Mouse (Mus musculus) subcutaneous adipose tissue, adult 2 months (tissue): ENCODE measurements around the gene Mak. TPM values are rescaled to one million over a fixed set of nuclear protein-coding genes. Genes with fewer than 3 reads are reported as not detected.

ENCODE experiments used
- polyA plus RNA-seq: library from polyadenylated mRNA; depleted of rRNA; stranded (reverse); fragments of >200 nt; gene quantifications from 2 replicates; pipeline ENCODE4 v1.2.3, GENCODE M21; 2012; ENCODE audit warnings: low replicate concordance; rRNA removed

Gene Mak
- polyA plus RNA-seq = 0.12 TPM in 1 of 2 replicates, not detected in the other

DNA sequence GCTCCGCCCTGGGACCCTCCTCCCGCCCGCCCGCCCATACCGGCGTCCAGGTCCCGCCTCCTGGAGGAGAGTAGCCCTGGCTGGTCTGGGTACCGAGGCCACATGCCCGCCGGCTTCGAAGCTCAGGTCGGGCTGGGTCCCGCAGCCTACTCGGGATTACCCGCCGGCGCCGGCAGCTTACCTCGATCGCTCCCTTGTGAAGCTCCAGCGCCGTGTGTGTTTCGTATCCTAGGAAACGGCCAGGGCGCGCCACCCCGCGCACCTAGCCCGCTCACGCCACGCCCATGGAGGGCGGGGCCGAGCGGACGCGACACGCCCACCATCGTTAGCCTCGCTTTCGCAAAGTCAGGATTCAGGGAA is at the start of gene Mak:
Gene Mak (minus strand): TSS at position 286 of the 360 bp plus-strand sequence.

GRCm38 (mm10) chr13:41113940-41114339 is 34.4 kb upstream of the Mak start, which contains the start of gene Sycp2l:
Gene Sycp2l, plus strand, starts transcription at chr13:41114307.

DNA sequence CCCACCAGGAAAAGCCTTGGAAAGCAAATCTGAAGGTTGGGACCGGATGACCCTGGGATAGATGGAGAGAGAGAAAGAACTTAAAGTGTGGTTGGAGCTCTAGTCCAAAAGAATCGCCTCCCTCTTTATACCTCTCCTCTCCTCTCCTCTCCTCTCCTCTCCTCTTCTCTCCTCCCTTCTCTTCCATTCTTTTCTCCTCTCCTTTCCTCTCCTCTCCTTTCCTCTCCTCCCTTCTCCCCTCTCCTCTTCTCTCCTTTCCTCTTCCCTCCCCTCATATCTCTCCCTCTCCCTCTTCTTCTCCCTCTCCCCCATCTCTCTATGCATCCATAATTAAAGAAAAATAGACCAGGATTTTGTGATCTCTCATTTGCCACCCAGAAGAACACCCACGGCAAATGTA is 31.4 kb upstream of the Mak start, which contains the start of gene Gcm2:
Gene Gcm2 (minus strand): TSS at position 101 of the 400 bp plus-strand sequence.

DNA sequence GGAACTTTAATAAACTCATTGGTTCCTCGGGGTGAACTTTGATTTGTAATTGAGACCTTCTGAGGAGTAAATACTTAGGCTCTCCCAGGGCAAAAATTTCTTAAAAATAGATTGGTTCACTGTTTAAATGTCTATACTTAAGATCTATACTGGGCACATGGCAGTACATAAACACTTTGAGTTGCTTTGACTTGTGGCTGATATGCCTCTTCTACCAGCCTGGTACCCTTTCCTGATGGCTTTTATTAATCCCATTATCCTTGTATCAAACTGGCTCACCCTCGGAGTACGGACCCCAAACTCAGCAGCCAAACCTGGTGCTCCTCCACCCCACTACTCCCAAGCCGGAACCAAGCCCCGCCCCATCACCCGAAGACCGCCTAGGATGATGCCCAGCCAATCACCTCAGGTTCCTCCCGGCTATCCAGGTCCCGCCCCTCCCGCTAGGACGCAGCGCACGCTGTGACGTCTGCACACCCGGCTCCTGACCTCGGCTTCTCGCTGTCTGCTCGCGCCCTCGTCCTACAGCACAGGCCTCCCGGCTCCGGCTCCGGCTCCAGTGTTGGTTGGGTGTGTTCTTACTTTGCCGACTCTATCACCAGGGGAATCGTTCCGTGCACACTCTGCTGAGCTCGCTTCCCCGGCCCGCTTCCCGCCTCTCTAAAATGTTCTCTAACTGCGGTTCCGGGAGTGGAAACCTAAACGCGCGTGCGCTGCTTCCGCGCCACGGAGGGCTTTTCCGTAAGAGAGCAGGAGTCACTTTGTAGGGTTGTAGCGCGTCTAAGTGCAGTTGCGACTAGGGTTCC is 63.5 kb downstream of the Mak start, which contains the start of gene Tmem14c:
Gene Tmem14c (plus strand): TSS at position 464 of the 806 bp plus-strand sequence.

GRCm38 (mm10) chr13:41000926-41001639 is 78.4 kb downstream of the Mak start, which contains the start of gene Pak1ip1:
Gene Pak1ip1, plus strand, starts transcription at chr13:41001023.

Other genes starting within 250 kb of the Mak start
- 7.2 and 13.5 TPM in 2 replicates for gene Gcnt2, start 220.0 kb downstream of the Mak start, polyA plus RNA-seq
- 43.1 and 50.3 TPM in 2 replicates for gene Pak1ip1, start 78.7 kb downstream of the Mak start, polyA plus RNA-seq
- 134 and 145 TPM in 2 replicates for gene Tmem14c, start 63.4 kb downstream of the Mak start, polyA plus RNA-seq
- gene Gcm2, start 31.3 kb upstream of the Mak start, polyA plus RNA-seq = not detected in 2 replicates
- gene Sycp2l, start 34.6 kb upstream of the Mak start, polyA plus RNA-seq = not detected in 2 replicates
- 0.07 and 0.26 TPM in 2 replicates for gene Elovl2, start 140.7 kb upstream of the Mak start, polyA plus RNA-seq
- 5.0 and 8.1 TPM in 2 replicates for gene Smim13, start 170.1 kb upstream of the Mak start, polyA plus RNA-seq
- gene Gm17364, start 194.3 kb upstream of the Mak start, polyA plus RNA-seq = not detected in 2 replicates